Mouse (Mus musculus): ENCODE data around the gene Crybg1. TPM values are rescaled to one million over a fixed set of nuclear protein-coding genes. Genes with fewer than 3 reads are reported as not detected.

Gene Crybg1
- polyA plus RNA-seq, 2 experiments: 0.25 to 0.48 TPM

DNA sequence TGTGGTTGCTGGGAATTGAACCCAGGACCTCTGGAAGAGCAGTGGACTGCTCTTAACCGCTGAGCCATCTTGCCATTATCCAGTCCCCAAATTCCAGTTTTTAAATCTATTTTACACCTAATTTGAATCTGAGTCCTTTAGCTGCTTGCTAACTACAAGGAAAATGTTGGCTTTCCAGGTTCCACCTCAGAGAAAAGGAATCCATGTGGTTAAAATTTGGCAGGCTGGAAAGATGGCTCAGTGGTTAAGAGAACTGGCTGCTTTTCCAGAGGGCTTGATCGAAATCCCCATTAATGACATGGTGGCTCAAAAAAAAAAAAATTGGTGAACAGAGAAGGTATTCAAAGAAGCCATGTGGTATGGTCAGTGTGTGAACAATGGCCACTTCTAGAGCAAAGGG, 1.8 kb upstream of the Crybg1 start:
- WGBS (ENCODE audit: insufficient replicate concordance): 64% methylated on average over 2 of the region's 2 CpGs
- Histone ChIP-seq H3K4me1 (replicated peaks; ENCODE audit: control insufficient read depth in 2 of 2, insufficient read depth in 2 of 2, low read length in 1 of 2) (peaks cover 0 to 3% of the 10 kb centered on the region in 2 experiments; a peak in 1 of 4 replicates), H3K27me3 (ENCODE audit: control insufficient read depth, insufficient read depth, low read length) (peaks cover 21% of the 10 kb centered on the region), H3K9me3 (ENCODE audit: control insufficient read depth, low read length) (no peaks in the 10 kb centered on the region), H3K4me2 (ENCODE audit: low read depth) (no peak overlapping the region), H3K9ac (replicated peaks) (no peak overlapping the region), H3K36me3 (replicated peaks; ENCODE audit: control insufficient read depth, insufficient read depth, low read depth) (no peaks in the 10 kb centered on the region), H3K27ac (no peak overlapping the region), H3K4me3 (ENCODE audit: insufficient read depth in 1 of 2, low read depth in 2 of 2, low read length in 2 of 2) (no peak overlapping the region)
- no peak for TF ChIP-seq CTCF (IDR thresholded peaks at IDR 0.05; ENCODE audit: low read depth)
- no peak for TF ChIP-seq EP300 (IDR thresholded peaks at IDR 0.05; ENCODE audit: low read depth)
- ATAC-seq (ENCODE audit: insufficient read depth) (no peak), DNase-seq (ENCODE audit: low read depth in 3 of 3, low spot score in 3 of 3) (no peak)

DNA sequence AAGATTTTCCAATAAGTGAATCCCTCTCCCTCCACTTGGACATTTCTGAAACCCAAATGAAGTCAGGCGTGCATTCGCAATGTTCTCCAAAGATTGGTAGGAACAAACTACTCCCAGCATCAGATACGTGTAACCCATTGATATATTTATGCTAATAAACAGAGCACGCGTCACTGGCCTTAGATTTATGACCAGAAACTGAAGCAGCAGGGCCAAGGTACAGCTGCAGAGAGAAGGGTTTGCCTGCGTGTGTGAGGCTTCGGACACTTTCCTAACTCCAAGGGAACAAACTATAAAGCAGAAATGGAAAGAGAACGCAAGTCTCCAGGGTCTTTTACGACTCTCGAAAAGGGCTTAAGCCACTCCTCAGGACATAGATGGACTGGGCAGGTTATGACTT, 5.3 kb downstream of the Crybg1 start:
- H3K4me1 ChIP-seq (replicated peaks; ENCODE audit: control insufficient read depth in 2 of 2, insufficient read depth in 2 of 2, low read length in 1 of 2): no peaks in the 10 kb centered on the region
- DNase-seq (ENCODE audit: low read depth in 3 of 3, low spot score in 3 of 3) (no peak), ATAC-seq (ENCODE audit: insufficient read depth) (no peak)
- no peak overlapping the region for H3K4me2 ChIP-seq (ENCODE audit: low read depth)
- no peaks in the 10 kb centered on the region for H3K36me3 ChIP-seq (replicated peaks; ENCODE audit: control insufficient read depth, insufficient read depth, low read depth)
- 69% methylated on average over 10 of the region's 10 CpGs for WGBS (ENCODE audit: insufficient replicate concordance)
- H3K9ac ChIP-seq (replicated peaks): no peak overlapping the region
- peaks cover 11% of the 10 kb centered on the region for H3K27me3 ChIP-seq (ENCODE audit: control insufficient read depth, insufficient read depth, low read length)
- H3K9me3 ChIP-seq (ENCODE audit: control insufficient read depth, low read length): no peaks in the 10 kb centered on the region
- TF ChIP-seq CTCF (IDR thresholded peaks at IDR 0.05; ENCODE audit: low read depth): no peak
- H3K27ac ChIP-seq: no peak overlapping the region
- no peak overlapping the region for H3K4me3 ChIP-seq (ENCODE audit: insufficient read depth in 1 of 2, low read depth in 2 of 2, low read length in 2 of 2)

DNA sequence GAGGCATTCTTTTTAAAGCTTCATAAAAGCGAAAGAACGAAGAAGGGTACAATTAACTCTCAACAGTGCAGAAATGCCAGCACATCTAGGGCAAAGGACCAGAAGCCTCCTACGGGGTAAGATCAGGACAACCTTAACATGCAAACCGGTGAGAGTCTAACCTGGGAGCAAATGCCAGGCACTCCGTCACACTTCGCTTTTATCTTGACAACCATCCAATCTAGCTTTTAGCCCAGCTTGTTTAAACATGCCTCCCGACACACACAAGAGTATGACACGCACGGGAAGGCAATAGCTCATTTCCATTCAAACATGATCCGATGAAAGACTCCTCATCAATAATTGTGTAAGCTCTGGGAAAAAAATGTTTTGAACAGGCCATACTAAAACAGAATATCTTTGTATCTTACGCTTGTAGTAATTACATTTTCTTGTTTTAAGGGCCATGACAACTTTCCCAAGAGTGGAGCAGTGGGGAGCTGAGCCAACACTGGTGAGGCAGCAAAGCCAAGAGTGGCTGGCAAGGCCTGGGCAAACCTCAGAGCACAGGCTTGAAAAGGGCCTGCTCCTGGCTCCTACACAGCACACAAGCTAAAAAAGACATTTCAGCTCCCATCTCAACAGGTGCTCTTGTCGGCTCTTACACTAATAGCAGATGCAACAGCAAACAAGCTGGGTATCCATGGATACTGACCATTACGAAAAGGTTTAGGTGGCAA, 10.4 kb downstream of the Crybg1 start:
- Histone ChIP-seq H3K9ac (replicated peaks) (no peak overlapping the region), H3K27ac (no peak overlapping the region), H3K4me1 (replicated peaks; ENCODE audit: control insufficient read depth in 2 of 2, insufficient read depth in 2 of 2, low read length in 1 of 2) (no peaks in the 10 kb centered on the region), H3K4me2 (ENCODE audit: low read depth) (no peak overlapping the region), H3K9me3 (ENCODE audit: control insufficient read depth, low read length) (no peaks in the 10 kb centered on the region), H3K4me3 (ENCODE audit: insufficient read depth in 1 of 2, low read depth in 2 of 2, low read length in 2 of 2) (no peak overlapping the region), H3K36me3 (replicated peaks; ENCODE audit: control insufficient read depth, insufficient read depth, low read depth) (no peaks in the 10 kb centered on the region), H3K27me3 (ENCODE audit: control insufficient read depth, insufficient read depth, low read length) (no peaks in the 10 kb centered on the region)
- TF ChIP-seq CTCF (IDR thresholded peaks at IDR 0.05; ENCODE audit: low read depth) (no peak), EP300 (IDR thresholded peaks at IDR 0.05; ENCODE audit: low read depth) (no peak)
- DNase-seq (ENCODE audit: low read depth in 3 of 3, low spot score in 3 of 3) (no peak), ATAC-seq (ENCODE audit: insufficient read depth) (no peak)
- WGBS (ENCODE audit: insufficient replicate concordance): 66% methylated on average over 13 of the region's 13 CpGs

DNA sequence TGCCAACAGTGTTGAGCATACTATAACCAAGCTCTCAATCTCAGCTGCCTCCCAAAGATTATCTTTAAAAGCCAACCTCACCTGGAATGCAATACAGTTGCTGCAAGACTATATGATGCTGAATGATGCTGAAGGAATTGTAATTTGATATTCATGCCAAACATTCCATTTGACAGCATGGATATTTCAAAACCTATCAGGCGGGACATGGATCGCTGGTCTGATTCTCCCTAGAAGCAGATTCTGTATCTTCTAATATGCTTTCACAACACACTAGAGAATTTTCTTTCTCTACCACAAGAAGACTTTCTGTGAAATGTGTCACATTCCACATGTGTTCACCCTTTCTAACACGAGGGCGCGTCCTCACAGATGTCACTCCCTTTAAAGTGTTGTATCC, 22.6 kb downstream of the Crybg1 start:
- ATAC-seq (ENCODE audit: insufficient read depth) (no peak), DNase-seq (ENCODE audit: low read depth in 3 of 3, low spot score in 3 of 3) (no peak)
- Histone ChIP-seq H3K4me3 (ENCODE audit: insufficient read depth in 1 of 2, low read depth in 2 of 2, low read length in 2 of 2) (no peak overlapping the region), H3K9me3 (ENCODE audit: control insufficient read depth, low read length) (no peaks in the 10 kb centered on the region), H3K4me2 (ENCODE audit: low read depth) (no peak overlapping the region), H3K27me3 (ENCODE audit: control insufficient read depth, insufficient read depth, low read length) (no peaks in the 10 kb centered on the region), H3K9ac (replicated peaks) (no peak overlapping the region), H3K27ac (no peak overlapping the region), H3K4me1 (replicated peaks; ENCODE audit: control insufficient read depth in 2 of 2, insufficient read depth in 2 of 2, low read length in 1 of 2) (no peaks in the 10 kb centered on the region), H3K36me3 (replicated peaks; ENCODE audit: control insufficient read depth, insufficient read depth, low read depth) (no peaks in the 10 kb centered on the region)
- 68% methylated on average over 5 of the region's 5 CpGs for WGBS (ENCODE audit: insufficient replicate concordance)
- TF ChIP-seq EP300 (IDR thresholded peaks at IDR 0.05; ENCODE audit: low read depth) (no peak), CTCF (IDR thresholded peaks at IDR 0.05; ENCODE audit: low read depth) (no peak)

DNA sequence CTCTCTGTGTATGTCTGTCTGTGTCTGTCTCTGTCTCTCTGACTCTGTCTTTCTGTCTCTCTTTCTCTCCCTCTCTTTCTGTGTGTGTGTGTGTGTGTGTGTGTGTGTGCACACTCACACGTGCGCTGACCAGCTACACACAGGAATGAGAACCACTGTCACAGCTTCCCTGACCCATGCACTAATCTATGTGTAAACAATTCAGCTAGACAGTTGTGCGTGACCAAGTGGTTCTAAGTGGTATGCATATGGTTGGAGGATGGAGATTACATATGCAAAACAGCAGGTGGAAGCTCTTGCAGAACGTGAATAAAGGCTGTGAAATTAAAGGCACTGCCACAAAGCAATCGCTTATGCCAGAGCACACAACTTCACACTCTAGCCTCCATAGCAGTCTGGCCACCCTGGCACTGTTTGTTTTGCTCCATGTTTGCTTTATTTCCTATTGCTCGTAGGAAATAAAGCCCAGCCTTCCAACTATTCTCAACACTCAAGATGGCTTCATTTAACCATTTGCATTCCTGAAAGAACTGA, 24.2 kb downstream of the Crybg1 start:
- no peak overlapping the region for H3K27ac ChIP-seq
- no peaks in the 10 kb centered on the region for H3K9me3 ChIP-seq (ENCODE audit: control insufficient read depth, low read length)
- TF ChIP-seq EP300 (IDR thresholded peaks at IDR 0.05; ENCODE audit: low read depth) (no peak), CTCF (IDR thresholded peaks at IDR 0.05; ENCODE audit: low read depth) (no peak)
- H3K4me3 ChIP-seq (ENCODE audit: insufficient read depth in 1 of 2, low read depth in 2 of 2, low read length in 2 of 2): no peak overlapping the region
- H3K36me3 ChIP-seq (replicated peaks; ENCODE audit: control insufficient read depth, insufficient read depth, low read depth): no peaks in the 10 kb centered on the region
- H3K4me2 ChIP-seq (ENCODE audit: low read depth): no peak overlapping the region
- DNase-seq (ENCODE audit: low read depth in 3 of 3, low spot score in 3 of 3): no peak
- WGBS (ENCODE audit: insufficient replicate concordance): 50% methylated on average over 6 of the region's 6 CpGs
- no peaks in the 10 kb centered on the region for H3K4me1 ChIP-seq (replicated peaks; ENCODE audit: control insufficient read depth in 2 of 2, insufficient read depth in 2 of 2, low read length in 1 of 2)
- H3K9ac ChIP-seq (replicated peaks): no peak overlapping the region
- ATAC-seq (ENCODE audit: insufficient read depth): no peak
- no peaks in the 10 kb centered on the region for H3K27me3 ChIP-seq (ENCODE audit: control insufficient read depth, insufficient read depth, low read length)
